Mouse (Mus musculus) forelimb bud, embryonic 11.5 days (tissue): Measurements from ENCODE around the gene Sycp2l.

Source experiments
- DNase-seq: peaks from one replicate; pipeline ENCODE4 v3.0.0-alpha.2; 2012; ENCODE audit warnings: low read depth, low spot score

Gene Sycp2l

GRCm38 (mm10) chr13:41113940-41114339 is at the start of gene Sycp2l:
Gene Sycp2l (plus strand): TSS chr13:41114307.
- no peak for DNase-seq

GRCm38 (mm10) chr13:41067618-41068017 is 46.5 kb upstream of the Sycp2l start:
- no peak for DNase-seq

GRCm38 (mm10) chr13:41071617-41072016 is 42.5 kb upstream of the Sycp2l start:
- DNase-seq = no peak

DNA sequence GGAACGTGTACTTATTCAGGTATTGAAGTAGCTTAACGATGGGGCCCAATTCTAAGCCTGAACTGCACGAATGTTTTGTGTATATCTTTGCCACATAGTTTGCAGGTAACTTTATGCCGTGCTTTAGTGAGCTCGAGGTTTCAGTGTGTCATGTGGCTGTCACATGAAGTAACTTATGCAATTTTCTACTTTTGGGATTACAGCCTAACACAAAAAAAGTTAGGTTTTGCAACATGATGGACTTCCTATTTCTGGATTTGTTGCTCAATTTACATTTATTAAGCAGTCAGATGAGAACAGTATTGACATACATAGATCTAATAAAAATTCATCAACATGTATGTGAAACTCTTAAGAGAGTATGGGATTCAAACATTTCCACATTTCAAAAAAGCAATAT is 40.3 kb upstream of the Sycp2l start:
- no peak for DNase-seq

- no peak for DNase-seq
Measured at GRCm38 (mm10) chr13:41077921-41078320, 36.2 kb upstream of the Sycp2l start.

DNA sequence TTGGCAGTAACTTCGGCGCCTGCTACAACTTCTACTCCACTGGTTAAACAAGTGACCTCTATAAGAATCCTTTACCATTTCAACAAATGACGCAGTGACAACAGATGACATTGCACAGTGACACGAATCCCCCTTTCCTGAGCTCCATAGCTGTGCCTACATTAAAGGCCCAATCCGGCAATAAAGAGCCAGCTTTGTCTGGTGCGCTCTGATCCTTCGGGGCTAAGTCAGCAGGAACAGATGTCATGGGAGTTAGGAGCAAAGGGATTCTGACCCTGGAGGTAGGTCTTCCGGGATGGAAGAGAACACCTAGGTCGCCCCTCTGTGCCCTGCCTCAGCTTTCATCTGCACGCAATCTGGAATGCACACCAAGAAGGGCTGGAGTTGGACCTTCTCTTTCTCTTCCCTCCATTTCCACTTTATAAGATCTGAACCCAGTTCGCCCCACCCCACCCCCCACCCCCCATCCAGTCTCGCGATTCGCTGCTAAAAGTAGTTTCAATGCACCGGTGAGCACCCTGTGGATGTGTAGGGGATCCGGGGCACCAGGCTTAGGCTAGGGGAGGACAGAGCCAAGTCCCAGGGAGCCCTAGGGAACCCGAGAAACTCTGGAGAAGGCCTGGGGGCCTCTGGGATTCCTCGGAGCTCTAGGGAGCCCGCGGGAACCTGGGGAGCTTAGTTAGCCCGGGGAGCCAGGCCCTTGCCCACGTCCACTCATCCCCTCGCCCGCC is 35.3 kb upstream of the Sycp2l start:
- DNase-seq = no peak

- DNase-seq = peak; percentile 80
Measured at GRCm38 (mm10) chr13:41079421-41079780, 34.7 kb upstream of the Sycp2l start, which contains the start of gene Mak. Gene Mak (minus strand): TSS chr13:41079706.

DNA sequence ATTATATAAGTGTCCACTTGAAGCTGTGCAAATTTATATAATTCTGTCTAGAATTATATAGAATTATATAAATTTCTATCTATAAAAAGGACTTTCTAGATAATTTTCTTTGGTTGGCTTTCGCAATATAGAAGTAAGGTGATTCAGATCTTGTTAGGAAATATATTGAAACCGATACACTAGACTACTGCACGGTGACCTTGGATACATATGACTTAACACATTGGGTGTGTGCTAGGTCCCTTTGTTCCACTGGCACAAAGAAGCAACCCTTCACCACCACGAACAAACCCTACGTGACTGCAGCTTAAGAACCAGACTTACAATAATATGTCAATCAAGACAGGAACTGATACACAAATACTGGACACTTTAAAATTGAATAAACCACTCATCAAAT is 34.2 kb upstream of the Sycp2l start:
- DNase-seq = no peak

DNA sequence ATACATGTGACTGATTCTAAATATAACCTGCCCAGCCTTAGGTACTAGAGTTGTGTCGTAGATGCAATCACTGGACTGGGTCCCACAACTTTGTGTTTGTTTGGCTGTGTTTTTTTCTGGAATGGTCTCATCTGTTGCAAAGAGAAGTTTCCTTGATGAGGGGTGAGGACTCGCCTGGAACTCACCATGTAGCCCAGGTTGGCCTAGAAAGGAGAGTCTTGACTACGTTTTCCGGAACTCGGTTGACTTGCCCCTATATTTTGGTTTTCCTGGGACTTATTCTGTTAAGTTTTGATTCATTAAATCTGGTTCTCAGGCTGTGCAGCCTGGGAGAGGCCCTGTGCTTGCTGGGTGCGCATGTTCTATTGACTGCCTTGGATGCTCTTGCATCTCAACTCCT is 33.4 kb upstream of the Sycp2l start:
- no peak for DNase-seq

DNA sequence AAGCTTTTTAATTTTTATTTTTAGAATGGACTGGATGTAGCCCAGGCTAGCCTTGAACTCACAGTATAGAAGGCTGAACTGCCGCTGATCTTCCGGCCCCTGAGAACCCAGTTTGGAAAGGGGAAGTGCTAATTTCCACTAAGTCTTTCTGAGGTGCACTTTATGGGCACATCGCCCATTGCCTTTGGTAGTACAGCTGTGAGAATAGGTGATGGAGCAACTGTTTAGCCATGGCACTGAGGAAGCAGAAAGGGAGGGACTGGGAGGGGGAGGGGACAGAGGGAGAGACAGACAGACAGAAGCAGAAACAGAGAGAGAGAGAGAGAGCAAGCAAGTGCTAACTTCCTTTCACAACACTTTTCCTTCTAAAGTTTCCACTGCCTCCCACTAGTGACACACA is 29.6 kb upstream of the Sycp2l start:
- DNase-seq = no peak

DNA sequence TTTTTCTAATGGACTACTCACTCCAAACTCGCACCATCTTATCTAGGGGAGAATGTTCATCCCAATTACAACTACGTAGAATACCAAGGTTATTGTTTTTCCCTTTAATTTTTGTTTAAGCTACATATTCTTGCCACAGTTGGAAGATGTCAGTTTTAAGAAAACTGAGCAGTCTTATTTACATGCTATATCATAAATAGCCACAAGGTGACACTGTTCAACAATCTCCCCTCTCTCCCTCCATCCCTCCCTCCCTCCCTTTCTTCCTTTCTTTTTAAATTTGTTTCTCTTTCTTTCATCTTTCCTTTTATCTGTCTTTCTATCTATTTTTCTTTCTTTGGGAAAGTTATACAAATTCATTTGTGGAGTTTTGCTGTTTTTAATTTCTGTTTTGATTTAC is 29.0 kb upstream of the Sycp2l start:
- DNase-seq = peak; percentile 30

DNA sequence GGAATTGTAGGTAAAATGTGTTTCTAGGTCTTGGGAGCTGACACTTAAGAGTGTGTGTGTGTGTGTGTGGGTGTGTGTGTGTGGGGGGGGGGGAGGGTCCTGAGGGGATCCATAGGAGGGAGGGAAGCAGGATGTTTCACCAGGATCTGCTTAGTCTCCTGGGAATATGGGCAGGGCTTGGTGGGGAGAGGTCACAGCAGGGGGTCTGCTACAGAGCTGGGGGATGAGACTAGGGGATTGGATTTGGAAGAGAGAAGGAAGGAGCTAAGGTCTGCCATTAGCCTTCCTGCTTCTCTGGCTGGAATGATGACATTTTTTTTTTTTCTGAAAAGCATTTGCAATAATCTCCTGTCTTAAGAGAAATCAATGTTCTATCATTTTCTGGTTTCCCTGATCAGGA is 25.4 kb upstream of the Sycp2l start:
- DNase-seq = no peak

DNA sequence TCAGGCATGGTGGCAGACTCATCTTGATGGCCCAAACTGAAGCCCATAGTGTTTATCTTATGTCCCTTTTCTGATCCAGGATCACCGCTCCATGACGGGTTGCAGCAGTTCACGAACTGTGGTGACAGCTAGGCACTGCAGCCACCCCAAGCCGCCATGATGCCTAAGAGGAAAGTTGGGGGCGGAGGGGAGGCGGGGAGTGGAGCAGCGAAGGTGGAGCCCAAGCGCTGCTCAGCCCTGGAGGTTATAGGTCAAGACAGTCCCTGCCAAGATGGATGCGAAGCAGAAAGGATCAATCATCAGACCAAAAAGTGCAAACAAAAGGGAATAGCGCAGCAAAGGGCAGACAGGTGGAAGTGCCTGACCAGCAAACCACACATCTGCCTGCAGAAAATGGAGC is 22.8 kb upstream of the Sycp2l start:
- DNase-seq = no peak

GRCm38 (mm10) chr13:41094160-41094559 is 19.9 kb upstream of the Sycp2l start:
- DNase-seq = no peak

DNA sequence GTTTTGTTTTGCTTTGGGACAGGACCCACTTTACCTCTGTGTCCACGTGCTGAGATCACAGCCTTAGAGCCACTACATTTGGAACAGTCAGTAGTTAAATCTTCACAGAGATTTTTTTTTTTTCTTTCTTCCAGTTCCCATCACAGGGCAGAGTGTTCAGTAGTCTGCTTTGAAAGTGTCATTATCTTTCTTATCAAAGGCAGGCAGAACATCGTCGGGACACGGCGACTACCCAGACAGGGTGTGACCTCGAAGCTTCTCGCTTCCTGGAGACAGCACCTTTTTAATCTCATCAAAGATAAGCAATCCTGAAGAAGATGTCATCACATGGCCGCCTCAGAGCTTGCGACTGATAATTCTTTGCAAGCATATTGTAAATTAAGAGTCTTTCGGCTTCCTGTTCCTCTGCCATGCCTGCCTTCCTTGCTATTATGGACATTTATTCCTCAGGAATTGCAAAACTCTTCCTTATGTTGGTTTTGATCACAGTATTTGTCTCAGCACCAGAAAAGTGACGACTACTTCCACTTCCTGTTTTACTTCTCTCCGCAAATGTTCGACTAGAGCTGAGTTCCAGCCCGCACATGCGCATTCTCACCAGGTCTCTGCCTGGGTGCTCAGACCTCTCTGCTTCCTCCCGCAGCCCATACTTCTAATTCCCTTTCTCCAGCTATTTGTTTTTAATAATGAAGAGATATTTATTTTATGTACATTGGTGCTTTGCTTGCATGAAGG is 16.6 kb upstream of the Sycp2l start:
- no peak for DNase-seq

DNA sequence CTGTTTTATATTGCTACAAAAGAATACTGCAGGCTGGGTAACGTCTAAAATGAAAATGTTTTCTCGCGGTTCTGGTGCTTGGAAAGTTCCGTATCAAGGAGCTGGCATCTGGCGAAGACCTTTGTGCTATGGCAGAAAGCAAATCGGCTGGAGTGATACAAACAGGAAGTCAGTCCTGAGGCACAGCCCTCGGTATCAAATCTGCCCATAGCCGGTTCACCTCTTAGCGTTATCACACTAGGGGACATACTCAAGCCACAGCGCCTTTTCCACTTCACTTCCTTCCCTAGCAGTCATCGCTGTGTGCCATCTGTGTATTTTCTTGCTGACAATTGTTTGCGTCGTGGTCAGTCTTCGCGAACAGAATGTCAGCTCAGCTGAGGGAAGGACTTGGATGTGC is 15.8 kb upstream of the Sycp2l start:
- DNase-seq = no peak

- DNase-seq = no peak
Measured at GRCm38 (mm10) chr13:41100031-41100430, 14.1 kb upstream of the Sycp2l start.

GRCm38 (mm10) chr13:41103841-41104525 is 10.1 kb upstream of the Sycp2l start:
- no peak for DNase-seq

DNA sequence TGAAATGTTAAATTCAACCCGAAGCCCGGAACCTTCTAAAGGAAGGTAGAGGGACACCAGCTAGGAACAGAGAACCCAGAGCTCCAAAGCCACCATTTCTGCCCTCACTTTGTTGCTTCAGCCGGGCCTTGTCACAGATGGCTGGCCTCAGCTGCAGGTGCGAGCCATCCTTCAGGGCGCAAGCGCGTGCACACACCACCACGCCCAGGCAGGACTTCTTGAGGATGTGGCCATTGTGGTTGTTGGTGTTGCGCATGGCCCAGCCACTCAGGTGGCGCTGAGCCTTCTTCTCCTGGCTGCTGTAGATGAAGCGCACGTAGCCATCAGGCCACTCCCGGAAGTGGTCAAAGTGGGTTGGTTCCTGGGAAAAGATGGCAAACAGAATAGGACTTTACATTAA is 8.6 kb upstream of the Sycp2l start:
- no peak for DNase-seq

- no peak for DNase-seq
Measured at GRCm38 (mm10) chr13:41110935-41111334, 3.2 kb upstream of the Sycp2l start, which contains the start of gene Gcm2. Gene Gcm2 (minus strand): TSS chr13:41111035.

- peak; percentile 51 for DNase-seq
Measured at GRCm38 (mm10) chr13:41119152-41119945, 5.2 kb downstream of the Sycp2l start.
